Mouse (Mus musculus): ENCODE measurements at regions not wholly inside any gene's neighbourhood (a gene's known extent, or its start where the extent isn't known, plus 50 kb on each side); places are given as distances from the start of the nearest gene placed in this dataset.

- H3K4me1 ChIP-seq: peaks cover 6% of the 10 kb centered on the region
- no peaks in the 10 kb centered on the region for H3K27me3 ChIP-seq
- no peaks in the 10 kb centered on the region for H3K9me3 ChIP-seq
- 9% methylated on average over 3 of the region's 3 CpGs for WGBS
- no peak overlapping the region for H3K4me2 ChIP-seq
- no peak overlapping the region for H3K4me3 ChIP-seq
- H3K9ac ChIP-seq: no peak overlapping the region
- no peaks in the 10 kb centered on the region for H3K36me3 ChIP-seq
- no peak for ATAC-seq (ENCODE audit: insufficient number of reproducible peaks, insufficient read depth, low FRiP score, low TSS enrichment, low read depth)
- H3K27ac ChIP-seq: no peak overlapping the region
These were observed 56.3 kb upstream of the Mctp2 start for GRCm38 (mm10) chr7:72362690-72363089.

DNA sequence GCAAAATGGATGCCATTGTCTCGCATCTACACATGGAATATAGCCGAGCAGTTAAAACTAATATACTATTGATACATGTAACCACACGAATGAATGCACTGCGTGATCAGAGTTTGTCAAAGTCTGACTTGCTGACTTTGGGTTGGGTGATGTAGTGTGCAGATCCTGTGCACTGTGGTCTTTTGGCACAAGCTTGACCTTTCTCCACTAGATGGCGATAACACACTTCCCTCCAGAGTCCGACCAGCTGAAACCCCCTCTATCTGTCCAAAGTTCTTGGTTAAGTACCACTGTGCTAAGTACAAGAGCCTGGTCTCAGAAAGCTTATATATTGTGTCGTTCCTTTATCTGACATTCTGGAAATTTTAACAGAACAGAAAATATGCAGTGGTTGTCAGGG lies 84.9 kb upstream of the Mctp2 start:
- Histone ChIP-seq H3K4me3 (no peak overlapping the region), H3K4me1 (no peaks in the 10 kb centered on the region), H3K27ac (no peak overlapping the region), H3K4me2 (no peak overlapping the region), H3K9ac (no peak overlapping the region), H3K36me3 (no peaks in the 10 kb centered on the region), H3K9me3 (no peaks in the 10 kb centered on the region), H3K27me3 (no peaks in the 10 kb centered on the region)
- WGBS: 40% methylated on average over 7 of the region's 7 CpGs
- no peak for ATAC-seq (ENCODE audit: insufficient number of reproducible peaks, insufficient read depth, low FRiP score, low TSS enrichment, low read depth)

DNA sequence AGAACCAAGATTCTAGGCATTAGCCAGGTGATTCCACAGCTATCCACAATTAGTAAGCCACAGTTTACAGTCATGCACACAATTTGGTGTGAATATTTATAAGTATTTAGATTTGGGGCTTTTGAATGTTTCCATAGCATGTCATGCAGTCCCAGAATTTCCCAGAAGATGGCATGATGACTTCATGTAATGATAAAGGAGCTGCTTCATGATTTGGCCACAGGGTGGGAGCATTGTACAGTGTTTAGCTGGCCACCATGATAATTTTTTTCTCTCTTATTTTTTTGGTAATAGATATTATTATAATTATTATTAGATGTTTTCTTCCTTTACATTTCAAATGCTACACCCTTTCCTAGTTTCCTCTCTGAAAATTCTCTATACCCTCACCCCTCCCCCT lies 93.6 kb upstream of the Mctp2 start:
- Histone ChIP-seq H3K4me1 (no peaks in the 10 kb centered on the region), H3K27me3 (peaks cover 3% of the 10 kb centered on the region; the same call in 1 of the 2 replicates), H3K27ac (no peak overlapping the region), H3K9ac (no peak overlapping the region), H3K4me3 (no peak overlapping the region), H3K36me3 (no peaks in the 10 kb centered on the region), H3K4me2 (no peak overlapping the region), H3K9me3 (no peaks in the 10 kb centered on the region)
- ATAC-seq (ENCODE audit: insufficient number of reproducible peaks, insufficient read depth, low FRiP score, low TSS enrichment, low read depth): no peak

DNA sequence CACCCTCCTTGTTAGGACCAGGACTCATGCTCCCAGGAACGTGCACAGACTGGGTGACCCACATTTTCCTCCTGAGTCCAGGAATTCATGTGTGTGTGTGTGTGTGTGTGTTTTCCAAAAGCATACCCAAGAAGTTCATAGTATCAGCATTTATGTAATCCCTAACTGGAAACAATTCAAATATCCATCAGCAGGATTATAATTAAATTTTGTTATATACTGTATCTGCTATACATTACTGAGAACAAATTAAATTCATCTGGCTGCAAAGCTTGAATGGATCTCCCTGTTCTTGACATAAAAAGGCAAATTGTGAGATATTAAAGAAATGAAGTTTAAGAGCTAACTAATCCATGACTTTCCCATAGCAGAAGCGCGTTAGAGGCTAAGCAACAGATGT lies 99.7 kb upstream of the Mctp2 start:
- WGBS: 35% methylated on average over 3 of the region's 3 CpGs
- ATAC-seq (ENCODE audit: insufficient number of reproducible peaks, insufficient read depth, low FRiP score, low TSS enrichment, low read depth): no peak
- H3K9me3 ChIP-seq: no peaks in the 10 kb centered on the region
- 0 out of 2 replicates have a peak, but pooled peaks cover 5% of the 10 kb centered on the region for H3K27me3 ChIP-seq
- H3K36me3 ChIP-seq: no peaks in the 10 kb centered on the region
- H3K27ac ChIP-seq: no peak overlapping the region
- H3K4me2 ChIP-seq: no peak overlapping the region
- H3K4me3 ChIP-seq: no peak overlapping the region
- peaks cover 8% of the 10 kb centered on the region; the same call in 1 of the 2 replicates for H3K4me1 ChIP-seq
- no peak overlapping the region for H3K9ac ChIP-seq

DNA sequence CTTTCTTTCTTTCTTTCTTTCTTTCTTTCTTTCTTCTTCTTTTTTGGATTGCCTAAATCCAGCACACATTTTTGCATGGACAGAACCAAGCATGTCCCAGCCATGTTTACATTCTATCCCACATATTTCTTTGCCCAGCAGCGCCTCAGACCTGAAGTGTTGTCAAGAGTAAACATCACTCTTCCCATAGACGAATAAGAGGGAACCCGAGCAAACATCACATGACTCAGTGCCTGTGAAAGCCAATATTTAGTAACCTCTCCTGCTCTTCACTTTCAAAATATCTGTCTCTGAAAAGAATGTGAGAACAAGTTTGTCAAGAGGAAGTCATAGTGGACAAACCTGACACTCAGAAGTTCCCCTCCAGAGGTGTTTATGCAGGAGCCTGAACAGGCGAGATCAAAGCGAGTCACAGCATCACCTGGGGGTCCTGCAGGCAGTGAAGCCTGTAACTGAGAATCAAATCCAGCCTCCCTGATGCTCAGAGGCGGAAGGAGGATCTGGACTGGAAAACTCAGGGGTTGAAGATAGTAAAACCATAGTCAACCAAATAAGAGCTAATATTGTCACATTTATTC lies 102.1 kb upstream of the Mctp2 start:
- ATAC-seq (ENCODE audit: insufficient number of reproducible peaks, insufficient read depth, low FRiP score, low TSS enrichment, low read depth): no peak
- WGBS: 61% methylated on average over 6 of the region's 6 CpGs
- no peak overlapping the region for H3K4me3 ChIP-seq
- H3K36me3 ChIP-seq: no peaks in the 10 kb centered on the region
- no peak overlapping the region for H3K27ac ChIP-seq
- no peak overlapping the region for H3K9ac ChIP-seq
- H3K27me3 ChIP-seq: 0 out of 2 replicates have a peak, but pooled peaks cover 5% of the 10 kb centered on the region
- H3K4me1 ChIP-seq: peaks cover 8% of the 10 kb centered on the region; the same call in 1 of the 2 replicates
- no peak overlapping the region for H3K4me2 ChIP-seq
- H3K9me3 ChIP-seq: no peaks in the 10 kb centered on the region

- 19% methylated on average over 2 of the region's 2 CpGs for WGBS
- no peak for ATAC-seq (ENCODE audit: insufficient number of reproducible peaks, insufficient read depth, low FRiP score, low TSS enrichment, low read depth)
- Histone ChIP-seq H3K27me3 (no peaks in the 10 kb centered on the region), H3K9me3 (no peaks in the 10 kb centered on the region), H3K36me3 (no peaks in the 10 kb centered on the region), H3K27ac (no peak overlapping the region), H3K4me2 (no peak overlapping the region), H3K4me3 (no peak overlapping the region), H3K9ac (no peak overlapping the region), H3K4me1 (peaks cover 15% of the 10 kb centered on the region)
These were observed 132.1 kb upstream of the Mctp2 start for GRCm38 (mm10) chr7:72438552-72438951.

DNA sequence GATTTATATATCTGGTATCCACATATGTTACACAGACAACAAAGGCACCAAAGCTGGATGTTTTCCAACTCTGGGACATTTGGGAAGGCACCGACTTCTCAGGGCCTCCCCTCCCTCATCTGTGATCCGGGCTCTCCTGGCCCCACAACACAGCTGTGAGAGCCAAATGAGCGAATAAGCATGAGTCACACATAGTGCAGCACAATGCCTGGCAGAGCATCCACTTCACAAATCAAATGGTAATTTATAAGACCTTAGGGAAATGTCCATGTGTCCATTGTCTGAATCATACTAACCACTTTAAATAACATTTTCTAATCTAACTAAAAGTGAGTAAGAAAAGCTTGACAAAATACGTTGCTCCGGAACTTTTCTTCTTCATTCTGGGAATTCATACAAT lies 135.6 kb upstream of the Mctp2 start:
- Histone ChIP-seq H3K4me3 (no peak overlapping the region), H3K9me3 (no peaks in the 10 kb centered on the region), H3K27me3 (no peaks in the 10 kb centered on the region), H3K9ac (no peak overlapping the region), H3K4me2 (no peak overlapping the region), H3K27ac (no peak overlapping the region), H3K4me1 (peaks cover 15% of the 10 kb centered on the region), H3K36me3 (no peaks in the 10 kb centered on the region)
- 74% methylated on average over 5 of the region's 5 CpGs for WGBS
- no peak for ATAC-seq (ENCODE audit: insufficient number of reproducible peaks, insufficient read depth, low FRiP score, low TSS enrichment, low read depth)

GRCm38 (mm10) chr7:72444016-72444415 lies 137.6 kb upstream of the Mctp2 start:
- ATAC-seq (ENCODE audit: insufficient number of reproducible peaks, insufficient read depth, low FRiP score, low TSS enrichment, low read depth): no peak
- Histone ChIP-seq H3K27me3 (no peaks in the 10 kb centered on the region), H3K27ac (no peak overlapping the region), H3K4me2 (no peak overlapping the region), H3K9me3 (no peaks in the 10 kb centered on the region), H3K9ac (no peak overlapping the region), H3K36me3 (no peaks in the 10 kb centered on the region), H3K4me1 (peaks cover under 1% of the 10 kb centered on the region), H3K4me3 (no peak overlapping the region)
- 100% methylated on average over 1 of the region's 1 CpGs for WGBS

DNA sequence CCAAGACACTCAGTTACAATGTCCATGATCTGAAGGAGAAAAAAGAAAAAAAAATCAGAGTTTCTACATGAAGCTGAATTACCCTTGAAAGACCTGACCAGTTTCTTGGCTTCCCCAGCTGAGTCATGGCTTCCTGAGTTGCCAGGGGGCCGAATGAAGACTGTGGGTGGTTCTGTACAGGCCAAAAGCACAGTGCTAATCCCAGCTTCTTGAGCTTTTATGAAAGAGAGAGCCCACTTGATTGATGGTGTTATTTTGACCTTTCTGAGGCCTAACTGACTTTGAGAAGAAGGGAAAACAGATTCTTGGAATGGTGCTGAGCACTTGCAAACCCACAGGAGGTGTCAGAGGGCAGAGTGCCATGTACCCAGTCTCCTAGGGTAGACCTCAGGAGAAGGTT lies 138.4 kb upstream of the Mctp2 start:
- no peaks in the 10 kb centered on the region for H3K36me3 ChIP-seq
- H3K9me3 ChIP-seq: no peaks in the 10 kb centered on the region
- no peak overlapping the region for H3K9ac ChIP-seq
- no peak for ATAC-seq (ENCODE audit: insufficient number of reproducible peaks, insufficient read depth, low FRiP score, low TSS enrichment, low read depth)
- H3K4me3 ChIP-seq: no peak overlapping the region
- no peak overlapping the region for H3K27ac ChIP-seq
- H3K27me3 ChIP-seq: no peaks in the 10 kb centered on the region
- H3K4me1 ChIP-seq: no peaks in the 10 kb centered on the region
- WGBS: 76% methylated on average over 1 of the region's 1 CpGs
- no peak overlapping the region for H3K4me2 ChIP-seq

DNA sequence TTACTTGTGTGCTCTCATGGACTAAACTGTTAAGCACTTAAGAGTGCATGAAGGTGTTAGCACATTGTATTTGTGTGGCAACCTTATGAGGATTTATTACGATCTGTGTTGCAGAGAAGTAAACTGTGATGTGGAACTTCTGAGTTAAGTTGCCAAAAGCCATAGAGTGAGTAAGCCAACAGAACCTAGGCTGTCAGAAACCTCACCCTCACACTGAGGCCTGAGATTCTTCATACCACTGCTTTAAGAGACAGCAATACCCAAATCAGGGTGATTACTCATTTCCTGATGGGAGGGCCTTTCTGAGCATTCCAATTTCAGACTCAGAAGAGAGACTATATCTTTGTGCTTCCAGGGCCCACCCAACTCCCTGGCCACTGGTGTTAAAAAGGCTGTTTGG lies 140.5 kb upstream of the Mctp2 start:
- no peaks in the 10 kb centered on the region for H3K4me1 ChIP-seq
- H3K27me3 ChIP-seq: no peaks in the 10 kb centered on the region
- no peak overlapping the region for H3K9ac ChIP-seq
- no peak for ATAC-seq (ENCODE audit: insufficient number of reproducible peaks, insufficient read depth, low FRiP score, low TSS enrichment, low read depth)
- no peaks in the 10 kb centered on the region for H3K9me3 ChIP-seq
- H3K27ac ChIP-seq: no peak overlapping the region
- no peak overlapping the region for H3K4me2 ChIP-seq
- no peaks in the 10 kb centered on the region for H3K36me3 ChIP-seq
- no peak overlapping the region for H3K4me3 ChIP-seq
- WGBS: 89% methylated on average over 1 of the region's 1 CpGs

DNA sequence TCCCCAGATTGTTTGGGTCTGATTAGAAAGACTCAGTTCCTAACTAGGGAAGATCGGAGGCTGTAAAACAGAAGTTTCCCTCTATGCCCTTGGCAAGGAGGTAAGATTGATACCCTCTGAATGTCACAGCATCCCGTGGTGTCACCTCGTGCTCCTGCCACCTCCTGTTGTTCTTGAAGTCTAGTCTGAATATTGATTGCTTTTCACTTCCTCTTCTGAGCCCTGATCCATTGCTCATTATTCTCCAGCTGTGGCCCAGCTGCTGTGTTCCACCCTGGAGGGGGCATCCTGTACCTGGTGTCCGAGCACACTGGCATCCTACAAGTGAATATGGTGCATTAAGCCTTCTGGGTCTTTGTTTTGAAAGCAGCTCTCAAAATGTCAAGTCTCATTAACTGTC lies 156.6 kb upstream of the Mctp2 start:
- WGBS: 73% methylated on average over 4 of the region's 4 CpGs
- Histone ChIP-seq H3K27me3 (no peaks in the 10 kb centered on the region), H3K4me1 (no peaks in the 10 kb centered on the region), H3K4me3 (no peak overlapping the region), H3K4me2 (no peak overlapping the region), H3K9ac (no peak overlapping the region), H3K36me3 (no peaks in the 10 kb centered on the region), H3K9me3 (no peaks in the 10 kb centered on the region), H3K27ac (no peak overlapping the region)
- ATAC-seq (ENCODE audit: insufficient number of reproducible peaks, insufficient read depth, low FRiP score, low TSS enrichment, low read depth): no peak

GRCm38 (mm10) chr7:72464658-72465057 lies 158.2 kb upstream of the Mctp2 start:
- no peak overlapping the region for H3K4me2 ChIP-seq
- H3K27ac ChIP-seq: no peak overlapping the region
- H3K36me3 ChIP-seq: no peaks in the 10 kb centered on the region
- WGBS: 40% methylated on average over 1 of the region's 1 CpGs
- 0 out of 2 replicates have a peak, but pooled peaks cover 3% of the 10 kb centered on the region for H3K9me3 ChIP-seq
- no peak for ATAC-seq (ENCODE audit: insufficient number of reproducible peaks, insufficient read depth, low FRiP score, low TSS enrichment, low read depth)
- no peak overlapping the region for H3K9ac ChIP-seq
- H3K4me1 ChIP-seq: no peaks in the 10 kb centered on the region
- no peak overlapping the region for H3K4me3 ChIP-seq
- H3K27me3 ChIP-seq: no peaks in the 10 kb centered on the region

GRCm38 (mm10) chr7:72469691-72470090 lies 163.3 kb upstream of the Mctp2 start:
- Histone ChIP-seq H3K9ac (no peak overlapping the region), H3K4me1 (no peaks in the 10 kb centered on the region), H3K4me3 (no peak overlapping the region), H3K27me3 (no peaks in the 10 kb centered on the region), H3K27ac (no peak overlapping the region), H3K4me2 (no peak overlapping the region), H3K36me3 (no peaks in the 10 kb centered on the region), H3K9me3 (0 out of 2 replicates have a peak, but pooled peaks cover 3% of the 10 kb centered on the region)
- WGBS: 30% methylated on average over 2 of the region's 2 CpGs
- no peak for ATAC-seq (ENCODE audit: insufficient number of reproducible peaks, insufficient read depth, low FRiP score, low TSS enrichment, low read depth)

Measured in embryonic facial prominence, embryonic 13.5 days (tissue).